In genomic region chr19:50487768-50488167, GRCm38 (mm10) we compare ENCODE assay signal across 7 mouse cellular contexts.
A peak's percentile ranks its signal among the peaks of the same experiment; 100 is the strongest.
DNase-seq lines count a peak whose midpoint lies in the region; ATAC-seq and TF ChIP-seq lines count a peak whose summit lies in the region.

No protein-coding gene starts in this region.

- H3K4me2 ChIP-seq in heart, embryonic 16.5 days (ENCODE audit: low read depth, low read length): peak overlapping the region; percentile 39; the same call in 1 of the 2 replicates
- no peak overlapping the region for H3K4me2 ChIP-seq in liver, postnatal 0 days (ENCODE audit: low read depth, low read length)

- H3K4me3 ChIP-seq in heart, embryonic 16.5 days (ENCODE audit: low read length): no peak overlapping the region
- H3K4me3 ChIP-seq in liver, postnatal 0 days (ENCODE audit: low read depth, low read length): no peak overlapping the region

- TF ChIP-seq EP300 in liver, postnatal 0 days (IDR thresholded peaks at IDR 0.05; ENCODE audit: low read depth): no peak

- H3K9me3 ChIP-seq in heart, embryonic 16.5 days (replicated peaks; ENCODE audit: control insufficient read depth, low read length): no peaks in the 10 kb centered on the region
- no peaks in the 10 kb centered on the region for H3K9me3 ChIP-seq in liver, postnatal 0 days (ENCODE audit: low read length)

- H3K27me3 ChIP-seq in heart, embryonic 16.5 days (ENCODE audit: control insufficient read depth, insufficient read depth, low read length): no peaks in the 10 kb centered on the region
- no peaks in the 10 kb centered on the region for H3K27me3 ChIP-seq in liver, postnatal 0 days (ENCODE audit: insufficient read depth, low read length)

- TF ChIP-seq CTCF in liver, postnatal 0 days (IDR thresholded peaks at IDR 0.05; ENCODE audit: low read depth): no peak

- 0 out of 2 replicates have a peak, but pooled peaks cover 3% of the 10 kb centered on the region for H3K4me1 ChIP-seq in heart, embryonic 16.5 days (ENCODE audit: control insufficient read depth, insufficient read depth, low read length)
- no peaks in the 10 kb centered on the region for H3K4me1 ChIP-seq in liver, postnatal 0 days (ENCODE audit: insufficient read depth)

- H3K9ac ChIP-seq in heart, embryonic 16.5 days (ENCODE audit: low read length): no peak overlapping the region
- no peak overlapping the region for H3K9ac ChIP-seq in liver, postnatal 0 days (replicated peaks)

- no peak overlapping the region for H3K27ac ChIP-seq in heart, embryonic 16.5 days (ENCODE audit: low read length)
- H3K27ac ChIP-seq in liver, postnatal 0 days (ENCODE audit: low read depth): no peak overlapping the region

- ATAC-seq in heart, embryonic 16.5 days (replicated peaks; ENCODE audit: extremely low read depth, insufficient read depth, low FRiP score): no peak
- ATAC-seq in liver, postnatal 0 days: no peak

- intact Hi-C loops in left cerebral cortex, postnatal 14 days (cut with DNase I): no loop called here

- 24% methylated on average over 11 of the region's 11 CpGs for WGBS in heart, embryonic 16.5 days
- 43% methylated on average over 11 of the region's 11 CpGs for WGBS in liver, postnatal 0 days (ENCODE audit: insufficient replicate concordance)

- peak; percentile 17 for DNase-seq in urinary bladder, postnatal 10 days (ENCODE audit: low spot score)
- DNase-seq in urinary bladder, adult 2 months (ENCODE audit: low spot score): no peak
- peak; percentile 63 to 66 for DNase-seq in left cerebral cortex, postnatal 14 days (ENCODE audit: low spot score in 2 of 2)
- peak; percentile 13 for DNase-seq in ovary, postnatal 14 days (ENCODE audit: low spot score)
- DNase-seq in adipocyte (ENCODE audit: low spot score): no peak
- no peak for DNase-seq in liver, postnatal 0 days

- no peaks in the 10 kb centered on the region for H3K36me3 ChIP-seq in heart, embryonic 16.5 days (ENCODE audit: control insufficient read depth, insufficient read depth)
- H3K36me3 ChIP-seq in liver, postnatal 0 days (replicated peaks; ENCODE audit: insufficient read depth, low read length): no peaks in the 10 kb centered on the region

Comparison
In these comparisons a context has a peak if more than half of its experiments do, and no peak if none do; other contexts are left out.
1. DNase-seq: peak in urinary bladder, postnatal 10 days (single experiment), left cerebral cortex, postnatal 14 days (2 of 2) and ovary, postnatal 14 days (single experiment); none in urinary bladder, adult 2 months (single experiment), adipocyte (single experiment) and liver, postnatal 0 days (single experiment).